13 mouse cellular contexts compared by ENCODE assay signal in the genomic region with DNA sequence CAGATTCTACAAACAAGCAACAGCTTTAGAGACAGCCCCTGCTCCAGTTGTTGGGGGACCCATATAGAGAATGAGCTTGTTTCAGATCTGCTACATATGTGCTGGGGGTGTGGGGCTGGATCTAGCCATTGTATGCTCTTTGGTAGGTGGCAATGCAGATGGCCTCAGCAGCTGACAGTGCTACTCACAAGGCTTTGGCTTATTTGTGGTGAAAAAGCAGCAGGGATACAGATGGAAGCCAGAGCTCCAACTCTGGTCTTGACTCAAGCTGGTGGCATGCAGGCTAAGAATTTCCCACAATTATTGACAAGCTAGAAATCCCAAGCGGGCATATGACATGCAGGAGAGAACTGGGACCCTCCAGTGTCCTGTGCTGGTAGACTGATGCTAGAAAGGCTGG. TPM values are rescaled to one million over a fixed set of nuclear protein-coding genes. Genes with fewer than 3 reads are reported as not detected.
A peak's percentile ranks its signal among the peaks of the same experiment; 100 is the strongest.
DNase-seq lines count a peak whose midpoint lies in the region.
"Had no signal": no experiment of that assay in that cellular context is flagged by ENCODE, and none has a peak within 500 bp of the region (broad histone marks: within the 10 kb centered on the region; RNA-seq: fewer than 3 reads in every experiment).

No protein-coding gene starts in this region.

- DNase-seq in brain, adult 2 months (ENCODE audit: low read depth, low spot score), result peak; percentile 52
- peak; percentile 60 to 85 for DNase-seq in layer of hippocampus, adult 18-20 months (ENCODE audit: low spot score in 2 of 2)
- peak; percentile 87 for DNase-seq in layer of hippocampus, adult 9-11 months
- peak; percentile 15 for DNase-seq in telencephalon, adult 2 months (ENCODE audit: low read depth, low spot score)
- no peak for DNase-seq in left cerebral cortex, adult 11 months (ENCODE audit: low spot score)
- DNase-seq in thymus, postnatal 0 days (ENCODE audit: low spot score), result no peak
- no peak for DNase-seq in thymus, postnatal 10 days (ENCODE audit: low spot score in 2 of 2)
- DNase-seq: adrenal gland, postnatal 14 days; cerebellum, adult 9-10 months; cerebellum, postnatal 25 days; gastrocnemius, postnatal 14 days; heart, postnatal 36 days had no signal

RNA-seq across cellular contexts. Expression of a gene that starts 40.8 kb away (rescaled TPM):
- under 1 TPM; 0.28 to 0.35 TPM for total RNA-seq in layer of hippocampus, adult 18-20 months (2021)
- 32.8 and 47.3 TPM in 2 replicates for polyA plus RNA-seq in thymus, postnatal 0 days (2015; fragmentation: Nextera tagmentation; extraction: Ambion mirVana)
- total RNA-seq: gastrocnemius, adult 18-20 months had no signal

Comparison
In these comparisons a context has a peak if more than half of its experiments do, and no peak if none do; other contexts are left out.
1. DNase-seq: peak in brain, adult 2 months (single experiment), layer of hippocampus, adult 18-20 months (2 of 2), layer of hippocampus, adult 9-11 months (single experiment) and telencephalon, adult 2 months (single experiment); none in left cerebral cortex, adult 11 months (single experiment), thymus, postnatal 0 days (single experiment) and thymus, postnatal 10 days (0 of 2).